Mouse (Mus musculus) testis, postnatal 14 days (tissue): ENCODE data around the gene Polr2e.

Experiments used
- DNase-seq: peaks from one replicate; pipeline ENCODE4 v3.0.0; 2021; ENCODE audit warnings: low spot score

The Polr2e gene

GRCm38 (mm10) chr10:79987771-79988505 is 51.7 kb downstream of the Polr2e start:
- no peak for DNase-seq

- peak; percentile 83 for DNase-seq
Observed at GRCm38 (mm10) chr10:79986963-79987362, 52.6 kb downstream of the Polr2e start.

GRCm38 (mm10) chr10:79986232-79986878 is 53.2 kb downstream of the Polr2e start:
- no peak for DNase-seq
